Mouse (Mus musculus) large intestine, adult 2 months (tissue): ENCODE measurements around the gene Bsph1. TPM values are rescaled to one million over a fixed set of nuclear protein-coding genes. Genes with fewer than 3 reads are reported as not detected.
"Not testable (repeated sequence)": the region's sequence is repeated elsewhere in the genome, so short reads cannot be mapped to it uniquely, and the experiment has no call there.

Experiments
- DNase-seq: peaks from one replicate; pipeline ENCODE4 v3.0.0-alpha.2; 2012; ENCODE audit warnings: low read depth, low spot score
- WGBS: fragments of 180-500 bp; shearing (Covaris S2); methylation state at CpG from one replicate; pipeline ENCODE4 v1.1.7; 2018; 5-methylcytosine and 5-hydroxymethylcytosine counted together
- polyA plus RNA-seq: library from polyadenylated mRNA; depleted of rRNA; stranded (reverse); fragments of >200 nt; gene quantifications from 2 replicates; pipeline ENCODE4 v1.2.3, GENCODE M21; 2012; rRNA removed

Gene Bsph1
- not detected in 2 replicates for polyA plus RNA-seq

DNA sequence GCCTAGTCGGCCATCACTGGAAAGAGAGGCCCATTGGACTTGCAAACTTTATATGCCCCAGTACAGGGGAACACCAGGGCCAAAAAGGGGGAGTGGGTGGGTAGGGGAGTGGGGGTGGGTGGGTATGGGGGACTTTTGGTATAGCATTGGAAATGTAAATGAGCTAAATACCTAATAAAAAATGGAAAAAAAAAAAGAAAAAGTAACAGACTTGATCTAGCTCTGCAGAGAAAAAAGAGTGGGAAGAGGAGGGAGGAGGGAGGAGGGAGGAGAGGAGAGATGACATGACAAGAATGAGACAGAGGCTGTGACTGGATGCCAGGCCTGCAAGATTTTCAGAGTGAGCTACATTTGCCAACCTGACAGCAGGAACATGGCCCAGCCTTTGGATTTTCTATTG, at the start of gene Bsph1:
Gene Bsph1, plus strand, starts transcription at position 301 of the 400 bp plus-strand sequence.
- WGBS: 55% methylated on average over 1 of the region's 1 CpGs
- DNase-seq: not testable (repeated sequence)

DNA sequence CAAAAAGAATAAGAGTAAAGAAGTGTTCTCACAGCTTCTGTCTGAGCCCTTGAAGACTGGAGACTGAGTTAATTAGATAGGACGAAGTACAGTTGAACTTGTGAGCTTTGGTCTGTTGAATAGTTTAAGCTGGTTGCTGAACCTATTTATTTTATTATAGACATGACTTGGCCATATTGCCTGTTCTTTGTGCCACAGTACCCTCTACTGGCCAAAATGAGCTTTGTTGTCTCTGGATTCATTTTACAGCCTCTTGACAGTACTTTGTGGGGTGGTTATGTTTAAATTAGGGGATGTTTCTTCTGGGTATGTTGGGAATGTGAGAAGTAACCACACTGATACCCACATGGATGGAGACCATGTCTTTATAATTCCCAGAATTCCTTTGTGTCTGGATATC, 60.9 kb downstream of the Bsph1 start:
- DNase-seq: no peak
- 23% methylated on average over 1 of the region's 1 CpGs for WGBS

Other genes starting within 250 kb of the Bsph1 start
- not detected in 2 replicates for gene Vmn1r89, start 237.8 kb upstream of the Bsph1 start, polyA plus RNA-seq
- 18.4 and 20.1 TPM in 2 replicates for gene Lig1, start 173.6 kb upstream of the Bsph1 start, polyA plus RNA-seq
- 1.6 and 2.2 TPM in 2 replicates for gene Zswim9, start 172.1 kb upstream of the Bsph1 start, polyA plus RNA-seq
- gene Pla2g4c, start 126.2 kb upstream of the Bsph1 start, polyA plus RNA-seq: 2.9 and 3.0 TPM in 2 replicates
- gene Cabp5, start 52.7 kb upstream of the Bsph1 start, polyA plus RNA-seq: not detected in 2 replicates
- not detected in 2 replicates for gene Bsph2, start 120.2 kb downstream of the Bsph1 start, polyA plus RNA-seq
- not detected in 2 replicates for gene Sult2a5, start 173.1 kb downstream of the Bsph1 start, polyA plus RNA-seq